24 mouse cellular contexts compared by ENCODE assay signal in the genomic region with DNA sequence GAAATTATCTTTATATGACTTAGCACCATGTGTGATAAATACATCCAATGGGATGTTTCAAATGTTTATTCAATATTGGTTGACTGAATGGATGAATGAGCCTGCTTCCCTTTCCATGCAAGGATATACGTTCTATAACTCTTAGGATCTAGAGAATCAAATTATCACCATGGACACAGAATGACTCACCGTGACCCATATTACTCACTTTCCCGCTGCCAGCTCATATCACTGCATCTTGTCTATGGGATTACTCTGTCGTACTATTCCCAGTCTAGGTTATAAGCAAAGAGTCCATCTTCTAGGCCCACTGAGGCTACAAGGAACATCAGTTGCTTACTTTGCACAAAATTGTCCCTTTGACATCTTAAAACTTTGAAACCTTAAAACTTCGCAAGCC.
DNase-seq lines count a peak whose midpoint lies in the region; TF ChIP-seq lines count a peak whose summit lies in the region.
"Had no signal": no experiment of that assay in that cellular context is flagged by ENCODE, and none has a peak within 500 bp of the region (broad histone marks: within the 10 kb centered on the region; RNA-seq: fewer than 3 reads in every experiment).

No protein-coding gene starts in this region.

- no peaks in the 10 kb centered on the region for H3K27me3 ChIP-seq in C2C12 (ENCODE audit: control insufficient read depth, insufficient read depth, insufficient read length)
- H3K27me3 ChIP-seq: CH12.LX, Patski had no signal

- no peak overlapping the region for H3K4me3 ChIP-seq in C2C12 (ENCODE audit: insufficient read depth, poor library complexity, severe bottlenecking)

- no peak overlapping the region for H3ac ChIP-seq in C2C12 (ENCODE audit: control insufficient read depth, insufficient read length, low read depth)

- DNase-seq in 3134 (ENCODE audit: extremely low read depth, insufficient read length, low spot score) (peak; percentile 24), 3T3-L1 (ENCODE audit: low read depth, low spot score) (peak; percentile 85), NIH3T3 (ENCODE audit: low read depth) (peak; percentile 63)
- no peak for DNase-seq in layer of hippocampus, adult 18-20 months (ENCODE audit: low spot score in 2 of 2)
- no peak for DNase-seq in B cell, adult 2 months
- DNase-seq in kidney, postnatal 10 days: no peak
- no peak for DNase-seq in cerebellum, postnatal 25 days
- DNase-seq: adrenal gland, adult 2 months; adrenal gland, adult 8-10 months; adrenal gland, postnatal 10 days; adrenal gland, postnatal 14 days; adrenal gland, postnatal 25 days; adrenal gland, postnatal 36 days; cerebellum, adult 11 months; cerebellum, adult 11-12 months; cerebellum, adult 18-20 months; cerebellum, adult 2 months; cerebellum, adult 8-10 months; cerebellum, adult 9-10 months; cerebellum, adult 9-11 months had no signal

- H3K79me2 ChIP-seq in C2C12 (ENCODE audit: control insufficient read depth, insufficient read depth): no peaks in the 10 kb centered on the region

- TF ChIP-seq CTCF in C2C12 (IDR thresholded peaks at IDR 0.05; ENCODE audit: control insufficient read depth, insufficient read depth, insufficient read length): no peak

- no peaks in the 10 kb centered on the region for H3K36me3 ChIP-seq in C2C12 (ENCODE audit: control insufficient read depth, insufficient read depth)
- H3K36me3 ChIP-seq: G1E had no signal

- H3K79me3 ChIP-seq in C2C12 (ENCODE audit: low read depth): no peaks in the 10 kb centered on the region

TF ChIP-seq in C2C12, 6 proteins besides CTCF, POLR2A, EP300 and RAD21:
- no peak for TF ChIP-seq MYOG (IDR thresholded peaks at IDR 0.05; ENCODE audit: control insufficient read depth, extremely low read depth, insufficient read length)
- peak; percentile 74 for TF ChIP-seq FOSL1 (IDR thresholded peaks at IDR 0.05; ENCODE audit: insufficient read depth, low read length, poor library complexity, severe bottlenecking)

Comparison
In these comparisons a context has a peak if more than half of its experiments do, and no peak if none do; other contexts are left out.
1. DNase-seq: peak in 3134 (single experiment), 3T3-L1 (single experiment) and NIH3T3 (single experiment); none in layer of hippocampus, adult 18-20 months (0 of 2), B cell, adult 2 months (0 of 2), kidney, postnatal 10 days (single experiment) and cerebellum, postnatal 25 days (0 of 2).